Mouse (Mus musculus) small intestine, adult 2 months (tissue): ENCODE results near the gene B3galnt2.

Experiments used
- CTCF ChIP-seq: fragments of 200-500 bp; IDR thresholded peaks from 2 replicates; pipeline ENCODE4 v1.5.1; 2012; ENCODE audit warnings: low read depth, mild to moderate bottlenecking, control low read depth, inconsistent platforms, low read length, moderate library complexity, mixed read lengths; ENCODE audit not compliant: insufficient replicate concordance, insufficient read length; ENCODE audit errors: extremely low read depth
- POLR2A ChIP-seq: fragments of 200-500 bp; IDR thresholded peaks from 2 replicates; pipeline ENCODE4 v1.6.1; 2012; ENCODE audit warnings: low read depth, mild to moderate bottlenecking, control low read depth, inconsistent platforms, low read length, moderate library complexity

GRCm38 (mm10) chr13:14014540-14014939 is 60.3 kb downstream of the B3galnt2 start:
- TF ChIP-seq CTCF, result no peak
- no peak for TF ChIP-seq POLR2A
